Mouse (Mus musculus) heart, embryonic 12.5 days (tissue): ENCODE results near the gene Col20a1. TPM values are rescaled to one million over a fixed set of nuclear protein-coding genes. Genes with fewer than 3 reads are reported as not detected.

ENCODE experiments used
- ATAC-seq: fragments of 200-750 bp; cut with Nextera tagmentation; 2 replicates; pipeline ENCODE4 v1.8.0; 2017; ENCODE audit warnings: moderate TSS enrichment, moderate library complexity; ENCODE audit not compliant: insufficient number of reproducible peaks, low FRiP score
- H3K27ac ChIP-seq: fragments of 300-500 bp; sonication (generic); 2 replicates; pipeline ENCODE4 v1.5.1; 2016; ENCODE audit warnings: mild to moderate bottlenecking, moderate library complexity; ENCODE audit not compliant: poor library complexity, severe bottlenecking
- H3K27me3 ChIP-seq: fragments of 300-500 bp; sonication (generic); replicated peaks from 2 replicates; pipeline ENCODE4 v1.6.1; 2016; ENCODE audit warnings: mild to moderate bottlenecking, moderate library complexity
- H3K36me3 ChIP-seq: fragments of 300-500 bp; sonication (generic); 2 replicates; pipeline ENCODE4 v1.6.1; 2016; ENCODE audit warnings: mild to moderate bottlenecking, moderate library complexity
- H3K4me1 ChIP-seq: fragments of 300-500 bp; sonication (generic); replicated peaks from 2 replicates; pipeline ENCODE4 v1.6.1; 2016; ENCODE audit warnings: mild to moderate bottlenecking
- H3K4me2 ChIP-seq: fragments of 300-500 bp; sonication (generic); 2 replicates; pipeline ENCODE4 v1.6.1; 2016; ENCODE audit warnings: mild to moderate bottlenecking, moderate library complexity
- H3K4me3 ChIP-seq: fragments of 300-500 bp; sonication (generic); 2 replicates; pipeline ENCODE4 v1.5.1; 2016; ENCODE audit warnings: mild to moderate bottlenecking
- H3K9ac ChIP-seq: fragments of 300-500 bp; sonication (generic); 2 replicates; pipeline ENCODE4 v1.6.1; 2016; ENCODE audit warnings: mild to moderate bottlenecking, moderate library complexity
- H3K9me3 ChIP-seq: fragments of 300-500 bp; sonication (generic); replicated peaks from 2 replicates; pipeline ENCODE4 v1.6.1; 2016; ENCODE audit warnings: mild to moderate bottlenecking, moderate library complexity
- WGBS: fragments of 180-500 bp; shearing (Covaris S2); methylation state at CpG from one replicate; pipeline ENCODE4 v1.1.7; 2016; 5-methylcytosine and 5-hydroxymethylcytosine counted together
- polyA plus RNA-seq: library from polyadenylated mRNA; unstranded; fragments of >200 nt; fragmentation: Nextera tagmentation; extraction: Ambion mirVana; gene quantifications from 2 replicates; pipeline ENCODE4 v1.2.1, GENCODE M21; 2016

Col20a1 gene
- 0.20 and 0.23 TPM in 2 replicates for polyA plus RNA-seq

DNA sequence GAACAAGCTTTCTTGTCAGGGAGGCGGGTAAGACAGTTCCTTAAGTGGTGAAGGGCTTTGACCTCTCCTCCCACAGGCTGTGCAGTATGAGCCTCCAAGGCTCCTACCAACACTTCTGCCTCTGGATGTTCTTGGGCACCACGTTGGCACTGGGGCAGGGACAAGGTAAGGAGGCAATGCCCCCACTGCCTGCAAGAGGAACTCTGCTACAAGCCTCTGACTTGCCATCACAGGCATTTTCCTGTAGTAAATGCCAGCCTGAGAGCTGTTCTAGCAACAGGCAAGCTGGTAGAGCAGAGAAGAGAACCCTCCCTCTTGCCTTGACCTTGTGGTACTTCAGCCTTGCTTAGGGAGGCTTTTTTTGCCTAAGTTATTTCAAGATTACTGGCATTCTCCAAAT is at the start of gene Col20a1:
Col20a1 (plus strand) TSS at position 87 of the 400 bp plus-strand sequence.
- no peak within 1 kb of the TSS for H3K9ac ChIP-seq
- H3K9me3 ChIP-seq: no peaks in the 10 kb centered on the region
- no peaks in the 10 kb centered on the region for H3K27me3 ChIP-seq
- no peak within 1 kb of the TSS for H3K4me2 ChIP-seq
- ATAC-seq: no peak
- peaks cover 26% of the 10 kb centered on the region for H3K36me3 ChIP-seq
- H3K4me3 ChIP-seq: no peak within 1 kb of the TSS
- no peak within 1 kb of the TSS for H3K27ac ChIP-seq
- WGBS: 60% methylated on average over 2 of the region's 2 CpGs
- H3K4me1 ChIP-seq: peaks cover 23% of the 10 kb centered on the region

DNA sequence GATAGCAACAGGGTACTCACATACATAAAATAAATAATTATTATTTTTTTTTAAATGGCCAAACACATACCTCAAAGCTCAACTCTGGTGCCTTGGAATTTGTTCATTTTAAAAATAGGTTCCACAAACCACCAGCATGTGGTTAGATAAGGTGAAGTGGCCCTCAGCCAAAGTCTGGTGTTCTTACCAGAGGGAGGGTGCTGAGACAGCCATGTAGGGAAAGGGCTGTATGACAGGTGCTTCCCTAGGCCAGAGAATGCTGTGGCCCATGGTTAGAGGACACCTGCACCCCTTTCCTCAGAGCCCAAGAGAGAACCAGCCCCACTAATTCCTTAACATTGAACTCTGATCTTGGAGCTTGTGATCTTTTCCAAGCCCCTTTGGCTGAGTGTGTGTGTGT is 46.1 kb upstream of the Col20a1 start:
- Histone ChIP-seq H3K4me3 (no peak overlapping the region), H3K4me2 (no peak overlapping the region), H3K9ac (no peak overlapping the region), H3K27ac (no peak overlapping the region), H3K27me3 (0 out of 2 replicates have a peak, but pooled peaks cover 6% of the 10 kb centered on the region), H3K9me3 (no peaks in the 10 kb centered on the region), H3K36me3 (no peaks in the 10 kb centered on the region), H3K4me1 (peaks cover 11% of the 10 kb centered on the region)
- no peak for ATAC-seq

DNA sequence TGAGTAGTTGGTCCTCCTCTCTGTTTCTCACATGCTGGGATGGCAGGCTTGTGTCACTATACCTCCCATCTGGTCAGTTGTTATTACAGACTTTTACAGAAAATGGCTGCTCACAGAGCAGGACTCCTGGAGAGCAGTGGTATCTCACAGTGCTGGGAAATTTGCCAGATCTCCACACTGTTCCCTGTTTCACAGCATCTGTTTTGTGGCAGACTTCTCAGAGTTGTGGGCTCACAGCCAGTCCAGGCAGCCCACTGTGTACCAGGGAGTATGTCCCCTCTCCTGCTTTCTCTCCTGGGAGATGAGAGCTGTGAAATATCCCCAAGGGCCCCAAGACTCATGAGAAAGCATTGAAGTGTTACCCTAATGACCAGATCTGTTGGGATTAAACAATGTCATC is 44.5 kb upstream of the Col20a1 start:
- peak overlapping the region; percentile 48; the same call in 1 of the 2 replicates for H3K27ac ChIP-seq

DNA sequence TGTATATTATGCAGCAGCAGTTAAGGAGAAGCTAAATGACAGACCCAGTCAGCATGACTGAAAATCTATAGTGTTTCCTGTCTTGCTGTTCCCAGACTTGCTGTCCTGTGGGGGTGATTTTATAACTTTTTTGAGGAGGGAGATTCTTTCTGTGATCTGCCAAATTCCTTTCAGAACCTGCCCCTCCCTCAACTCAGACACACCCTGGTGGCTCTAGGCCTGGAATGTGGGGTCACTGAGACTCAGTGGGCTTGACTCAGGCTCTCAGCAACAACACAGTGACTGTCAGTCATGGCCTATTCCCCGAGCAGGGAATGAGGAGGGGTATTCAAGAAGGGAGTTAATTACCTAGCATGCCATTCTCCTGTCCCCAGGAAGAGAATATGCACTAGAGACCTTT is 36.4 kb upstream of the Col20a1 start:
- Histone ChIP-seq H3K36me3 (no peaks in the 10 kb centered on the region), H3K4me3 (no peak overlapping the region), H3K27ac (no peak overlapping the region), H3K27me3 (peaks cover 21% of the 10 kb centered on the region), H3K9me3 (no peaks in the 10 kb centered on the region), H3K4me2 (no peak overlapping the region), H3K4me1 (peaks cover 33% of the 10 kb centered on the region), H3K9ac (no peak overlapping the region)
- WGBS: 47% methylated on average over 1 of the region's 1 CpGs
- no peak for ATAC-seq

More for the DNA sequence above, 44.5 kb upstream of the Col20a1 start:
- Histone ChIP-seq H3K4me3 (no peak overlapping the region), H3K9me3 (no peaks in the 10 kb centered on the region), H3K27me3 (0 out of 2 replicates have a peak, but pooled peaks cover 6% of the 10 kb centered on the region), H3K4me1 (peaks cover 11% of the 10 kb centered on the region), H3K36me3 (no peaks in the 10 kb centered on the region), H3K9ac (no peak overlapping the region), H3K4me2 (no peak overlapping the region)
- peak; percentile 66; the same call in 1 of the 2 replicates for ATAC-seq

DNA sequence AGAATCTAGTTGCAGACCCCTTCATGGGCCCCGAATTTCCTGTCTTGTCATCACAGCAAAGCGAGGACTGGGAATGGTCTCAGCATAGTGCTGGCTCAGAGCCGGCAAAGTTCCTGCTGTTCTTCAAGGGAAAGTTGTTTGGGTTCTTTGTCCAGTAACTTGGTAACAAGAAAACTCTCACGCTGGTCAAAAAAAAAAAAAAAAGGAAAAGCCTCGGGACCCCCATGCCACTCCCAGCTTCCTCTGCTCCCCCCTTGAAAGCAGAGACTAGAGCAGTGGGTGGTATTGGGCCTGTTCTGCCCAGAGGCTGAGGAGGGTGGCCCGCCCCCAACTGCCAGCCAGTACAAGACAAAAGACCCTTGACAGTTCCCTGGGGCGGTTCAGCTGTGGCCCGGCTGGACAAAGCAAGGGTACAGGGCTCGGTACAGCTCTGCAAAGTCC is 33.6 kb upstream of the Col20a1 start:
- Histone ChIP-seq H3K27ac (peak overlapping the region; percentile 35; the same call in 1 of the 2 replicates), H3K9ac (0 out of 2 replicates have a peak overlapping the region, but pooled peaks have one; percentile 67), H3K27me3 (peaks cover 41% of the 10 kb centered on the region), H3K9me3 (no peaks in the 10 kb centered on the region), H3K36me3 (no peaks in the 10 kb centered on the region), H3K4me3 (peak overlapping the region; percentile 60), H3K4me1 (peaks cover 40% of the 10 kb centered on the region), H3K4me2 (peak overlapping the region; percentile 95)
- WGBS: 10% methylated on average over 9 of the region's 9 CpGs
- no peak; the same call in 1 of the 2 replicates for ATAC-seq

DNA sequence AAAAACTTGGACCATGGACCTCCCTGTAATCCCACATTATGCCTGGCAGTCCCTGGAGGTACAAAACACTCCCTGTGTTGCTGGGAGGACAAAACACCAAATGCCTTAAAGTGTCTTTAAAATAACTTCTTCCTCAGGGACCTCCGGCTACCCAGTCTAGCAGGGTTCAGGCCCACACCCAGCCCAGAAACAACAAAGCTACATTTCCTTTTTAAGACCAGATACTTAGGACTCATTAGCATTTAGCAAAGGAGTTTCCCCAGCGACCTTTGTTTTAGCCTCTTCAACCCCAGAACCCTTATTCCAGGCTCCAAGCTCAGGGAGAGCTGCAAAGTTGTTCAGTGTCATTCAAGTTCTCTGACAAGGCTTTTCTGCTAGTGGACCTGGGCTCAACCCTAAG is 32.7 kb upstream of the Col20a1 start:
- peak overlapping the region; percentile 59; the same call in 1 of the 2 replicates for H3K27ac ChIP-seq
- no peaks in the 10 kb centered on the region for H3K9me3 ChIP-seq
- peak overlapping the region; percentile 60 for H3K4me3 ChIP-seq
- peaks cover 37% of the 10 kb centered on the region for H3K4me1 ChIP-seq
- WGBS: 42% methylated on average over 2 of the region's 2 CpGs
- H3K27me3 ChIP-seq: peaks cover 41% of the 10 kb centered on the region
- H3K36me3 ChIP-seq: no peaks in the 10 kb centered on the region
- peak overlapping the region; percentile 67 for H3K9ac ChIP-seq
- no peak for ATAC-seq
- H3K4me2 ChIP-seq: peak overlapping the region; percentile 95

DNA sequence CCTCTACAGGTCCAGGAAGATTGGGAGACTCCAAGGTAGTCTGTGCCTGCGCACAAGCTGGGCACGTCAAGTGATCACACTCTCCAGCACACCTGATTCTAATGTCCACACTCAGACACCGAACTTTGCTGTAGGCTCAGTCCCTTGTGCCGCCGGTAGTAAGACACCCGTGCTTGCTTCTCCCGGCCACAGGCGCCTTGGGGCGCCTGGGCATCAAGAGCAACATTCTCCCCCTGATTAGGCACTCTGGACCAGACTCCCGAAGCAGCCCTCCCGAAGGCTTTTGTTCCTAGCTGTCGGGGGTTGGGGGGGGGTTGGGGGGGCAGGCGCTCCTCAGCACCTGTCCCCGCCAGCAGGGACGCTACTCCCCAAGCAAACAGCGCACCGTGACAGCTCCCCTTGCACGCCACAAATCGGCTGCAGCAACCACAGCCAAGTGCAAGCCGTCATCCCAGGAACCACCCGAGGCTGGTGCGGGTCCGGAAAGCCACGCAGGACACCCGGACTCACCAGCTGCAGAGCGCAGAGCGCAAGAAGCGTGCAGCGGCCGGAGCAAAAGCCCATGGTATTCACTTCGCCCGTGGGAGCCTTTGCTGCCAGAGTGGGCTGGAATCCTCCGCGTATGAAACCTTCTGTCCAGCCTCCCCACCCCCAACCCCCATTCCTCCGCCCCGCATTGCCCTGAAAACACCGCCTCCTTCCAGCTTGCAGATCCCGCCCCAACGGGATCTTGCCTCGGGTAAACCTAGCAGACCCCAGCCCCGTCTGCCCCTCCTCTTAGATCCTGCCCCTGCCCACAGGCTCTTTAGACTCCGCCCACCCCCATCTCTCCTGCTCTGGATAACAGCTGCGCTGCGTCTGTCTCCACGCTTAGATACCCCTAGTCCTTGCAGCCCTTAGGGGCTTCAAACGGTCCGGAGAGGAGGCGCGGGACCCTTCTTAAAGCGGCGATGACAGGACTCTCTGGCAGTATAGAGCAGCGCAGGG is 32.0 kb upstream of the Col20a1 start, which contains the start of gene Nkain4:
Nkain4 (minus strand) TSS at position 639 of the 987 bp plus-strand sequence.
- Histone ChIP-seq H3K4me2 (peak within 1 kb of the TSS; percentile 95), H3K27ac (peak within 1 kb of the TSS; percentile 59; the same call in 1 of the 2 replicates), H3K36me3 (no peaks in the 10 kb centered on the region), H3K4me3 (peak within 1 kb of the TSS; percentile 60), H3K4me1 (peaks cover 37% of the 10 kb centered on the region), H3K27me3 (peaks cover 41% of the 10 kb centered on the region), H3K9ac (peak within 1 kb of the TSS; percentile 67), H3K9me3 (no peaks in the 10 kb centered on the region)
- WGBS: 1% methylated on average over 52 of the region's 52 CpGs
- peak; percentile 81 for ATAC-seq

DNA sequence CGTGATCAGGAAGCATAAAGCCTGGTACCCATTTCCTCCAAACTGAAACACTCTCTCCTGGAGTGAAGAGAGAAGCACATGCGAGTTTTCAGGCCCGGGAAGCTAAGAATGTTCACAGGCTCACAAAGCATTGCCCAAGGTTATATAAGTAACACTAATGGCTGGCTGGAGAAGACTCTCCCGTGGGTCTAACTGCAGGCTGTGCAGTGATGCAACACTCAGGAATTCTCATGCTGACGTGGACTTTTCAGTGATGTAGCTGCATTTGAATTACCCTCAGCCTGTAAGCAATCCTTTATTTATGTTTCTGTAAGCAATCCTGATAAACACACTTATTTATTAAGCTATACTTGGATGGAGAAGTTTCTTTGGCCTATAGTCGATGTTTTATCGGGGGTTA is 26.7 kb upstream of the Col20a1 start:
- H3K27me3 ChIP-seq: peaks cover 20% of the 10 kb centered on the region
- H3K9ac ChIP-seq: no peak overlapping the region
- 72% methylated on average over 7 of the region's 7 CpGs for WGBS
- no peak overlapping the region for H3K27ac ChIP-seq
- no peaks in the 10 kb centered on the region for H3K36me3 ChIP-seq
- no peak overlapping the region for H3K4me3 ChIP-seq
- no peaks in the 10 kb centered on the region for H3K9me3 ChIP-seq
- no peak for ATAC-seq
- no peak overlapping the region for H3K4me2 ChIP-seq
- peaks cover 35% of the 10 kb centered on the region for H3K4me1 ChIP-seq

DNA sequence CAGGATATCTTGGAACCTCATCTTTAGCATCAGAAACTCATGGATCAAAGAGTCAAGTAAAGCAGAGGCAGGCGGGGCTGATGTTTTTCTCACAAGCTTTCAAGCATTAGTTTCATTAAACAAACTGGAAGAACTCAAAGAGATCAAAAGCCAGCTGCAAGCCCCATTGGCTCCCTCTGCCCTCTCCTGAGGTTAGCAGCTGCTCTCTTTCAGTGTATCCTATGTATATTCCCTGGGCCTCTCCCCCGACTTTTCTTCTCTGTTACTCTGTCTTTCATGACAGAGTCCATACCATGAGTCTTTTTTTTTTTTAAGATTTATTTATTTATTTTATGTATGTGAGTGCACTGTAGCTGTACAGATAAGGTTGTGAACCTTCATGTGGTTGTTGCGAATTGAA is 26.1 kb upstream of the Col20a1 start:
- H3K4me3 ChIP-seq: no peak overlapping the region
- H3K27ac ChIP-seq: no peak overlapping the region
- H3K27me3 ChIP-seq: peaks cover 19% of the 10 kb centered on the region
- H3K9me3 ChIP-seq: no peaks in the 10 kb centered on the region
- 66% methylated on average over 3 of the region's 3 CpGs for WGBS
- H3K9ac ChIP-seq: no peak overlapping the region
- no peaks in the 10 kb centered on the region for H3K36me3 ChIP-seq
- no peak overlapping the region for H3K4me2 ChIP-seq
- H3K4me1 ChIP-seq: peaks cover 30% of the 10 kb centered on the region
- ATAC-seq: no peak

DNA sequence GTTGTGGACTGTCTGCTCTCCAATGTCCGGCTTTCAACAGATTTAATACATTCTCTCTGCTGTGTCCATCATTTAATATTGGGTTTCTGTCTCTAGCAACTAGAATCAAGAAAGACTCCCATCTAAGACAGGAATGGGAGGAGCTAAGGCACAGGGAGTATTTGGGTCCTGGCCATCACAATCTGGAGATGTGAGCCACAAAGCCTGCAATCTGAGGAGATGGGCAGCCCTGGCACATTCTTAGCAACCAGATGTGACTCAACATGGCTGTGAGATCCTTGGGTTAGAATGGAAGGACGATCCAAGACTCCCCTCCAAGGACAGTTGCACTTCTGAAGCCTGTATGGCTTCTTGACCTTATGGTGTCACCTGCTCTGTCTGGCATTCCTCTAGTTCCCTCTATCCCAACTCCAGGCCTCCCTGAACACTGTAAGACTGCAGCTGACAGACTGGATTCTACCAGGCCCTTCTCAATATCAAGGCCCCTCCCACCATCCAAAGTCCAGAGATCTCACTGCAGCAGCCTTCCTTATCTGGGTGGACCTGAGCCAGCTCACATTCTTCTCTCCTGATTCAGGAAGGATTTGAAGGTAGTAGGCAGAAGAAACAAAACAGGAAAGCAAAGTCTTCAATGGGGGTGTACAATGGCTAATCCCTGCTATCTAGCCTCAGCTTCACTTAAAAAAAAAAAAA is 23.6 kb upstream of the Col20a1 start:
- peak overlapping the region; percentile 70 for H3K27ac ChIP-seq
- WGBS: 56% methylated on average over 2 of the region's 2 CpGs
- no peak overlapping the region for H3K9ac ChIP-seq
- H3K36me3 ChIP-seq: no peaks in the 10 kb centered on the region
- ATAC-seq: peak; percentile 62
- H3K4me2 ChIP-seq: peak overlapping the region; percentile 18; the same call in 1 of the 2 replicates
- no peak overlapping the region for H3K4me3 ChIP-seq
- no peaks in the 10 kb centered on the region for H3K9me3 ChIP-seq
- no peaks in the 10 kb centered on the region for H3K27me3 ChIP-seq
- peaks cover 35% of the 10 kb centered on the region for H3K4me1 ChIP-seq

DNA sequence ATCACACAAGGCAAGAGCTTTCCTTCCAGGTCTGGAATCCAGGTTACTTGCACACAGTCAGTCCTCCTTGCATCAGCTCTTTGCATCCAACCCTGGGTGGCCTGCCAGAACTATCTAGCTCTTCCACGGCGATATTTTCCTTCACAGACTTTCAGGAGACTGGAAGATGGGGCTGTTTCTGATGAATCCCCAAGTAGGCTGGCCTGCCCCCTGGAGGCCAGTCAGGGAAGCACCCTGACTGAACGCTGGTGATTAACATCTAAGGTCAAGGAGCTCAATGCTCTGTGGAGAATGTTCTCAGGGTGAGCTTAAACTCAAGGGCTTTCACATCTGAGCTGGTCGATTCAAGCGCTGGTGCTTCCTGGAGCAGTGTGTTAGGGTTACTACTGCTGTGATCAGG is 22.4 kb upstream of the Col20a1 start:
- Histone ChIP-seq H3K4me1 (peaks cover 46% of the 10 kb centered on the region), H3K27ac (peak overlapping the region; percentile 70; the same call in 1 of the 2 replicates), H3K4me3 (no peak overlapping the region), H3K36me3 (peaks cover 4% of the 10 kb centered on the region; the same call in 1 of the 2 replicates), H3K9ac (no peak overlapping the region), H3K4me2 (no peak overlapping the region), H3K27me3 (no peaks in the 10 kb centered on the region), H3K9me3 (no peaks in the 10 kb centered on the region)
- WGBS: 10% methylated on average over 5 of the region's 5 CpGs
- no peak for ATAC-seq
